Mouse (Mus musculus) right cerebral cortex, postnatal 4 days (tissue): ENCODE results near the gene Mfsd11.
A peak's percentile ranks its signal among the peaks of the same experiment; 100 is the strongest.
"Not testable (repeated sequence)": the region's sequence is repeated elsewhere in the genome, so short reads cannot be mapped to it uniquely, and the experiment has no call there.

Experiments
- DNase-seq: peaks from one replicate; pipeline ENCODE4 v3.0.0-alpha.2; 2022

The Mfsd11 gene

GRCm38 (mm10) chr11:116821057-116821940 lies 30.9 kb upstream of the Mfsd11 start:
- no peak for DNase-seq

GRCm38 (mm10) chr11:116822215-116822614 lies 30.0 kb upstream of the Mfsd11 start:
- no peak for DNase-seq

GRCm38 (mm10) chr11:116822626-116823025 lies 29.6 kb upstream of the Mfsd11 start:
- no peak for DNase-seq

- DNase-seq, result no peak
These were observed 29.0 kb upstream of the Mfsd11 start for GRCm38 (mm10) chr11:116823255-116823654.

GRCm38 (mm10) chr11:116823885-116824284 lies 28.4 kb upstream of the Mfsd11 start:
- not testable (repeated sequence) for DNase-seq

GRCm38 (mm10) chr11:116825230-116825629 lies 27.0 kb upstream of the Mfsd11 start:
- no peak for DNase-seq

- no peak for DNase-seq
These were observed 25.4 kb upstream of the Mfsd11 start for GRCm38 (mm10) chr11:116826550-116827504.

GRCm38 (mm10) chr11:116827534-116828165 lies 24.6 kb upstream of the Mfsd11 start, which contains the start of gene Mxra7:
Gene Mxra7 (minus strand): TSS chr11:116828046.
- DNase-seq, result peak; percentile 72

GRCm38 (mm10) chr11:116832172-116832685 lies 20.0 kb upstream of the Mfsd11 start:
- DNase-seq, result no peak

- DNase-seq, result no peak
These were observed 17.3 kb upstream of the Mfsd11 start for GRCm38 (mm10) chr11:116834954-116835353.

- DNase-seq, result no peak
These were observed 16.0 kb upstream of the Mfsd11 start for GRCm38 (mm10) chr11:116836283-116836682.

- DNase-seq, result no peak
These were observed 14.8 kb upstream of the Mfsd11 start for GRCm38 (mm10) chr11:116837441-116837840.

GRCm38 (mm10) chr11:116838936-116839335 lies 13.3 kb upstream of the Mfsd11 start:
- no peak for DNase-seq

- DNase-seq, result no peak
These were observed 12.6 kb upstream of the Mfsd11 start for GRCm38 (mm10) chr11:116839601-116840000.

GRCm38 (mm10) chr11:116840748-116841147 lies 11.5 kb upstream of the Mfsd11 start:
- DNase-seq, result no peak

- DNase-seq, result peak; percentile 63
These were observed 9.5 kb upstream of the Mfsd11 start for GRCm38 (mm10) chr11:116842531-116843260.

GRCm38 (mm10) chr11:116843261-116844233 lies 8.7 kb upstream of the Mfsd11 start, which contains the start of the genes Mettl23 and Jmjd6:
Gene Mettl23 (plus strand): TSS chr11:116843278.
Gene Jmjd6 (minus strand): TSS chr11:116843449.
- DNase-seq, result peak; percentile 92

- no peak for DNase-seq
These were observed 5.6 kb upstream of the Mfsd11 start for GRCm38 (mm10) chr11:116846593-116847181.

GRCm38 (mm10) chr11:116847187-116848085 lies 4.8 kb upstream of the Mfsd11 start:
- DNase-seq, result no peak
